Mouse (Mus musculus): ENCODE data around the gene Mgat4a.
"Not testable (repeated sequence)": the region's sequence is repeated elsewhere in the genome, so short reads cannot be mapped to it uniquely, and the experiment has no call there.

The Mgat4a gene

DNA sequence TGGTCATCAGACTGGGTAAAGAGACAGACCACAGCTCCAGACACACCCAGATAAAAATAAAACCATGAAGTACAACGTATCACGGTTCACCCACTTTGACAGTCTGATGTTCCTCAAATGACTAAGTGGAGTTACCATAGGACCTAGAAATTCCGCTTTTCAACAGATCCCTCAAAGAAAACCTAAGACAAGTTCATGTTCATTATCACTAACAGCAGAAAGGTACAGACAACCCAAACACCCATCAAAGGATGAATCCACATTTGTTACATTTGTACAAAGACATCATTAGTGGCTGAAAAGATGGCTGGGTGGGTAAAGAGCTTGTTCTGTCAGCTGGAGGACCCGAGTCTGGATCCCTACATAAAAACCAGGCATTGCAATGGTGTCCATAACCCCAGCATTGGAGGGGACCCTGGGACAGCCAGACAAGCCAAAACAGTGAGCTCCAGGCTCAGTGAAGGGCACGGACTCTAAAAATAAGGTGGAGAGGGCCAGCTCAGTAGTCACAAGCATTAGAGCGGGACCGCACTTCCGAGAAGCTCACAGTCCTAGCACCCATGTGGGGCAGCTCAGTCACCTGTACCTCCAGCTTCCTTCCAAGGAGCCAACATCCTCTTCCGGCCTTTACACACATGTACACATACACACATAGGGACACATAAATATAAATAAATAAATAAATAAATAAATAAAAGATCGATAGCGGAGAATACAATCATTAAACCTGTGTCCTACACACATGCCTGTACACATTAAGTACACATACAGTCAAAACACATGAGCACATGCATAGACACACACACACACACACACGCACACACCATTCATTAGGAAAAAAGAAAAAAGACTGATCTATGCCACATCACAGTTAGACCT, 8.9 kb downstream of the Mgat4a start:
- no peak for DNase-seq

DNA sequence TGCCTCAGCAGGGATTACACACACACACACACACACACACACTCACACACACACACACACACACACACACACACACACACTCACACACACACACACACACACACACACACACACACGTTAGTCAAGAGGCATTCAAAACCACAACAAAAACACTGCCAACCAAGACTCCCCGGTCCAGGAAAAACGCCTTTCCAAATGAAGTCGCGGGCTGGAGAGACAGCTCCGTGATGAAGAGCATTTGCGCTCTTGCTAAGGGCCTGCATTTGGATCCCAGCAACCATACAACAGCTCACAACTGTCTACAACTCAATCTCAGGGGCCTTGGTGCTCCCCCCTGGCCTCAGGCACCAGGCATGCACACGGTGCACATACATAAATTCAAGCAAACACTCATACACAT, 10.8 kb downstream of the Mgat4a start:
- no peak for DNase-seq

DNA sequence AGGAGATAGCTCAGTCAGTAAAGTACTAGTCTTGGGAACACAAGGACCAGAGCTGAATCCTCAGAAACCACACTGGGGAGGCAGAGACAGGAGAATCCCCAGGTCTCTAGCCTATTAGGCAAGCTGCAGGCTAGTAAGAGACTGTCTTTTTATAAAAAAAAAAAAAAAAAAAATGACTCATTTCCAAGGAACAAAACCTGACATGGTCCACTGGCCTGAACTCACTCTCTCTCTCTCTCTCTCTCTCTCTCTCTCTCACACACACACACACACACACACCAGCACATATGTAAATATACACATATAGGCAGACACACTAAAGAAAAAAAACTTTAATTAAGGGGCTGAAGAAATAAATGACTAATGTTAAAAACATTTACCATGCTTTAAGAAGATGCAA, 14.6 kb downstream of the Mgat4a start:
- no peak for DNase-seq

DNA sequence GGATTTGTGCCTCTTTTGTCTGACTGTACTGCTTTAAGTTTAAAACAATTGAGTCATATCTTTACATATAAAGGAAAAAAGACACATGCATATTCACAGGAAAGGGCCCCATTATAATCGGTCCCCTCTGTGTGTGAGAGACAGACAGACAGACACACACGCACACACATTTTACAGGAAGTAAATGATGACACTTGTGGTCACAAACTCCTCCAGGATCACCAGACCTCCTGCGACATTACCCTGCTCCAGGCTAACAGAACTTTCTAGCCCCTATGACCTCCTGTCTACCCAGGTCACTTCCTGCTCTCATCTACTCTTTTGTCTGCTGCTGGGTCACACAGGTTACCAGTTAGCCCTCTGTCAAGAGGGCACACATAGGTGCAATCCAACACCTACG, 16.1 kb downstream of the Mgat4a start:
- no peak for DNase-seq

DNA sequence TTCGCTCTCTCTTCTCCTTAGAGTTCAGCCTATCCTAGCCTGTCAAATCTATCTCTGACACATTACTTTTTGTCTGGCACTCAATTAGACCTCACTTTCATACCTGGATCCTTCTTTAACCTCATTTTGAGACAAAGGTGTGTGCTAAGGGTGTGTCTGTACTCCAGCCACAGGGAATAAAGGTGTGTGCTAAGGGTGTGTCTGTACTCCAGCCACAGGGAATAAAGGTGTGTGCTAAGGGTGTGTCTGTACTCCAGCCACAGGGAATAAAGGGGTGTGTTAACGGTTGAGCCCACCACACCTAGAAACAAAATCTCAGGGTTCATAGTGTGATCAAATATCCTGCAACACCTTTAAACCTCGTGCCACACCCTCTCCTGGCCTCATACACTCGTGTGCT, 16.7 kb downstream of the Mgat4a start:
- not testable (repeated sequence) for DNase-seq

GRCm38 (mm10) chr1:37523548-37523947, 17.3 kb downstream of the Mgat4a start:
- not testable (repeated sequence) for DNase-seq

GRCm38 (mm10) chr1:37522101-37522500, 18.7 kb downstream of the Mgat4a start:
- no peak for DNase-seq

DNA sequence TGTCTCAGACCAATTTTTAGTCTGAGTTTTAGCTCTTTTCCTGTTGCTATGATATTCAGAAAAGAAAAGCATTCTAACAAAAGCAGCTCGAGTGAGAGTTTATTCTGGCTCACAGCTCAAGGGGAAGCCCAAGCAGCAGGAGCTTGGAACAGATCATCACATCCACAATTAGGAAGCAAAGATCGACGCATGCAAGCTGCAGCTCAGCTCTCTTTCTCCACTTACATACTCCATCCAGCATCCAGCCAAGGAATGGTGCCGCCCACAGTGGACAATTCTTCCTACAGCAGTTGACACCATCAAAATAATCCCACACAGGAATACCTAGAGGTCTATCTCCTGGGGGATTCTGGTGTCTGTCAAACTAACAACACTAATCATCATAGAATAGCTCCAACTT, 22.0 kb downstream of the Mgat4a start:
- no peak for DNase-seq

GRCm38 (mm10) chr1:37518124-37518720, 22.6 kb downstream of the Mgat4a start:
- peak; percentile 50 for DNase-seq

- DNase-seq, result peak; percentile 48
Observed at GRCm38 (mm10) chr1:37512961-37513431, 27.8 kb downstream of the Mgat4a start.

GRCm38 (mm10) chr1:37512109-37512640, 28.6 kb downstream of the Mgat4a start:
- DNase-seq, result peak; percentile 86

GRCm38 (mm10) chr1:37510193-37510592, 30.6 kb downstream of the Mgat4a start:
- DNase-seq, result no peak

GRCm38 (mm10) chr1:37509437-37509836, 31.4 kb downstream of the Mgat4a start:
- DNase-seq, result no peak

GRCm38 (mm10) chr1:37505348-37505730, 35.5 kb downstream of the Mgat4a start:
- no peak for DNase-seq

DNA sequence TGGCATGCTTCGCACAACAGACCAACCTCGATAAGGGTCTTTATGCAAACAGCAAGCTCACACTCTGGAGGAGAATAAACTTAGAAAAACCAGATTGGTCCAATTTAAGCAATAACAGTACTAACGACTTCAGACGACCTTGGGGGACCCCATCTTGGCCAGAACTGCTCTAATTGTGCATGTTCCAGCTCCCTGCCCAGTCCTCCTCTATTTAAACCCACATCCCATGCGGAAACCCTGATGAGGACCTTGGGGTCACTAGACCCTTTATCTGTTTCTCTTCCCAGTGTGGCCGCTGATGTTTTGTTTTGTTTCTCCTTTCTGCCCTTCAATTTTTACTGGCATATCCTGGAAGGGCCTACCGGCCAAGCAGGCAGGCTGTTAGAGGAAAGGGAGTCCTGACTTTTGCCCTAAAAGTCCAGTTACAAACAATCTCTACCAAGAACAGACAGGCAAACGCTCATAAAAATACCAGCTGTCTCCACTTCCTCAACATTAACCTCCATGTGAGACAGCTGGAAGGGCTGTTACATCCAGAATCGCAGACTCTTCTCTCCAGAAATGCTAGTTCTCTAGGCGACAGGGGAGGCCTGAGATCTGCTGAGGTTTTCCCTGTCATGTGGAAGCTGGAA, 36.0 kb downstream of the Mgat4a start:
- no peak for DNase-seq

DNA sequence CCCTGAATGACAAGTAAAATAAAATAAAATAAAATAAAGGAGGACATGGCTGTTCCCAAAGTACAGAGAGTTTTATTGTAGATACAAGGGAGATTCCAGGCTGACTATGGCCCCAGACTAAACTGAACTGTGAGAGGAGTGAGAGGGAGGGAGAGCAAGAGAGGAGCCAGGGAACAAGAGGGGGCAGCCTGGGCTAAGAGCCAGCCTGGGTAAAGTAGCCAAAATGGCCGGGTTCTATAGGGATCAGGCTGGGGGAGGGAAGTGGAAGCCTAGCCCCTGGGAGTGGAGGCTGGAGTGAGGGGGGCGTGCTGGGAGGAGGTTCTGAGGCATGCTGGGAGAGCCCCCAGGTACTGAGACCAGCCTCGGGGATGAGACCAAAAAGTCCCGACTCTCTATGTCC, 37.2 kb downstream of the Mgat4a start:
- DNase-seq, result no peak

GRCm38 (mm10) chr1:37502354-37502753, 38.5 kb downstream of the Mgat4a start:
- DNase-seq, result no peak

- DNase-seq, result no peak
Observed at GRCm38 (mm10) chr1:37500723-37501122, 40.1 kb downstream of the Mgat4a start.

- DNase-seq, result not testable (repeated sequence)
Observed at GRCm38 (mm10) chr1:37499395-37499794, 41.4 kb downstream of the Mgat4a start.

- DNase-seq, result no peak
Observed at GRCm38 (mm10) chr1:37498911-37499310, 41.9 kb downstream of the Mgat4a start.

GRCm38 (mm10) chr1:37496591-37497280, 44.1 kb downstream of the Mgat4a start:
- DNase-seq, result no peak

DNA sequence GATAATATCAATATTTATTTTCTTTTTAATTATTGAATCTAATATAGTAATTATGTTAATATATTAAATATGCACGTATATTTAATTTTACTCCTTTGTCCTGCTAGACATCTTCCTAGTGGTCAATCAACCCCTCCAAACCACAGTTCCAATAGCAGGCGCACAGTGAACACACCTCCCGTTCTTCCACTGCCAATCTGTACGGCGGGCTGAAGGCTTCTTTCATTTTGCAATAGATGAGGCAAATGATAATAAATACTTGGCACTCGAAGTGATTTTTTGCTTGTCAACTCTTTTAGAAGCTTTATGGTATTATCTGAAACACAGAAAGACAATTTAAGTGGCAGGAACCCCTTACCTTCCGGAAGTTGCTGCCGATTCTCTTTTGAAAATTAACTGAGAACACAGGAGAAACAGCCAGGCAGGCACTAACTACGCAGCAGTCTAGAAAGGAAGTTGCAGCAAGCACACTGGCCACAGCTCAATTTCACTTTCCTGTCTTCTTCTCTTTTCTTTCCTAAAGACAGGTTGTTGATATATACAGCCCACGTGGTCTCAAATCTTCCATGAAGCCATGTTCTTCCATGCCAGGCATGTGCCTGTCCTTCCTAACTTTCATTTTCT, 45.0 kb downstream of the Mgat4a start:
- DNase-seq, result no peak

All from kidney, adult 18-20 months (tissue).